Mouse (Mus musculus): Measurements from ENCODE around the gene Mgll. TPM values are rescaled to one million over a fixed set of nuclear protein-coding genes. Genes with fewer than 3 reads are reported as not detected.
A peak's percentile ranks its signal among the peaks of the same experiment; 100 is the strongest.

Gene Mgll
- total RNA-seq, 2 experiments from 2014 or later = 185 to 189 TPM

DNA sequence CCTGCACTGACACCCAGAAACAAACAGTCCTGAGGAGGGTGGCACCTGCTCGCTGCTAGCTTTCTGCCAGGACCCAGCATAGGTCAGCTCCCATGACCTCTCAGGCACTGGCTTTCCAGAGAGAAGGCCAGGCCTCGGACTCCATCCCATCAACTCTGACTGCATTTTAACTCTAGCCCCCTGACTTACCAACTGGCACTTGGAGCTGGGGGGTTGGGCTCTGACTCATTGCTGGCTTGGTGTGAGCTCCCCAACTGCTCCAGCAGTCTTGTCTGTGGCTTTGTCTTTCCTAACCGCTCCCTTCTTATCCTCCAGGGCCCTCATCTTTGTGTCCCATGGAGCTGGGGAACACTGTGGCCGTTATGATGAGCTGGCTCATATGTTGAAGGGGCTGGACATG is 40.1 kb downstream of the Mgll start:
- intact Hi-C loops (cut with DNase I) = no loop called here

DNA sequence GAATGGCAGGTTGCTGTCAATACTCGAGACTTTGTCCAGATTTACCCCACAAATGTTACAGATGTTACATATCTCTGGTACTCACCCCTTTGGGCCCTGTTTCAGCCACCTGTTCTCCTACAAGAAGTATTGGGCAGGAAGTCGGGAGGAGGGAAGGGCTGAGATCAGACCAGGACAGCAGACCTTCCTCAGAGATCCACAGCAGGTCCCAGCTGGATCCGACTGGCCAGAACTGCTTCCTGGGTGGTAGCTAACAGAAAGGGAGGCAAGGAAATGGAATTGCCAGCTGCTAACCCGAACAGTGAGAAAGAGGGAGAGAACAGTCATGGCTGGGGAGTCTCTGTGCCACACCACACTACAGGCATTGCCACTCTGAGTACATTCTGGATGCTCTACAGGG is 43.5 kb downstream of the Mgll start:
- intact Hi-C loops (cut with DNase I) = no loop called here
- DNase-seq (ENCODE audit: extremely low spot score in 1 of 2, low spot score in 2 of 2) = no peak
- Histone ChIP-seq H3K4me3 (no peak overlapping the region), H3K27ac (no peak overlapping the region)
- no peak for TF ChIP-seq CTCF (IDR thresholded peaks at IDR 0.05)

More for the DNA sequence above, 40.1 kb downstream of the Mgll start:
- Histone ChIP-seq H3K4me3 (no peak overlapping the region), H3K27ac (peak overlapping the region; percentile 55; the same call in 1 of the 2 replicates)
- DNase-seq (ENCODE audit: extremely low spot score in 1 of 2, low spot score in 2 of 2) = no peak
- TF ChIP-seq CTCF (IDR thresholded peaks at IDR 0.05) = no peak

DNA sequence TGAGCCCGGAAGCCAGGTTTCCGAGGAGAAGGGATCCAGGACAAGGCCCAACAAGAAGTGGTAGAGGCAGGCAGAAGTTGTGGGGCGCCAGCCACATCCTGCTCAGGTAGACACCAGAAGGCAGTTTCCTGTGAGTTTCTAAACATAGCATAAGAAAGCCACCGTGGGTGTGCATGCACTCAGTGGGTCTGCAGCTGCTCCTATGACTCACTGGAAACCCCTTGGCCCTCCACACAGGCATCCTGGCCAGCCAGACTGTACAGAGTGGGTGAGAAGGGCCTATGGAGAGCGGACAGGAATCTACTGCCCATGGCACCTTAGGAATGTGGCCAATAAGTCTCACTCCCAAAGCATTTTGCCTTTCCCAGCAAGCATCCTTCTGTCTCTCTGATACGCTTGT is 45.5 kb downstream of the Mgll start:
- no peak for TF ChIP-seq CTCF (IDR thresholded peaks at IDR 0.05)
- H3K27ac ChIP-seq = peak overlapping the region; percentile 25; the same call in 1 of the 2 replicates
- no peak overlapping the region for H3K4me3 ChIP-seq
- intact Hi-C loops (cut with DNase I) = loop anchor here (2.0 kb wide), 1 partner anchor 43 kb away; no protein-coding TSS in a partner anchor
- no peak for DNase-seq (ENCODE audit: extremely low spot score in 1 of 2, low spot score in 2 of 2)

DNA sequence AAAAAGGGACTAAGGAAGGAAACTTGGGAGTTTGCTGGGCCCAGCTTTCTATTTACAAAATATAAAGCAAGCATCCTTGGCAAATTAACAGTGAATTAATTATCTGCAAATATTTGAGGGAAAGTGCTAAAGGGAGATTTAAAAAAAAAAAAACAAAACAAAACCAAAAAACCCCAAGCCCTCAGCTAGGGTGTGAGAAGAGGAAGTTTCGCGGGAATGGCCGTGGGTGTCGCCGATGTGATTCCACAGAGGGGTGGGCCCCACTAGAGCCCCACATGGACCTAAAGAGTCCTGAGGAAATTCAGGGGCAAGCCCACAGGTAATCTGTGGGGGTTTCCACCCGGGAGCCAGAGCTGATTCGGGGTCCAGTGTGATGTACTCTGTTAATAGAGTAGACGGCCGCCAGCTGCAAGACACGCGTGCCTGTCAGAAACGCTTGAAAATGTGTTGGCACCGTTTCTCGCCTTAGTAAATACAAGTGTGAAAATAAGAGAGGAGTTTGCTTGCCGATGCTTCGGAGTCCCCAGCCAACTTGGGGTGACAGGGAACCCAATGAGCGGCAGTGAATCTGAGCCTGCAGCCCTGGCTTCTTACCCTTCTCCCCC is 46.2 kb downstream of the Mgll start:
- no peak overlapping the region for H3K4me3 ChIP-seq
- no peak for DNase-seq (ENCODE audit: extremely low spot score in 1 of 2, low spot score in 2 of 2)
- TF ChIP-seq CTCF (IDR thresholded peaks at IDR 0.05) = no peak
- intact Hi-C loops (cut with DNase I) = loop anchor here (2.0 kb wide), 1 partner anchor 44 kb away; no protein-coding TSS in a partner anchor
- peak overlapping the region; percentile 44; the same call in 1 of the 2 replicates for H3K27ac ChIP-seq

DNA sequence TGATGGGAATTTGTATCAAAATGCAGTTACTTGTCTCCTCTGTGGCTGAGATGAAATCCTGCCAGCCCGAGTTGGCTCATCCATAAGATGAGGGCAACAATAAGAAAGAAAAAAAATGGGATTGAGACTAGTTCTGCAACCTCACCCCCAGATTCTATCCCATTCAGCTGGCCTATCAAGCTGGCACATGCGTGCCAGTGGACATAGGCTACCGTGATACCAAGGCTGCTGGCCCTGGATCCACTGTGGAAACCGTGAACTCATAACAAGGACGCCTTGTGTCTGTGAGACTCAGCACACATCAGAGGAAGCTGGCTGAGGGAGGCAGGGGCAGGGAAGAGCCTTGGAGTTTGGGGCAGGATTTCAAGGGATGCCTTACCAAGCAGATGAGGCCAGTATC is 46.8 kb downstream of the Mgll start:
- Histone ChIP-seq H3K4me3 (no peak overlapping the region), H3K27ac (peak overlapping the region; percentile 30)
- intact Hi-C loops (cut with DNase I) = loop anchor here (2.0 kb wide), 1 partner anchor 44 kb away; no protein-coding TSS in a partner anchor
- no peak for TF ChIP-seq CTCF (IDR thresholded peaks at IDR 0.05)
- no peak for DNase-seq (ENCODE audit: extremely low spot score in 1 of 2, low spot score in 2 of 2)

DNA sequence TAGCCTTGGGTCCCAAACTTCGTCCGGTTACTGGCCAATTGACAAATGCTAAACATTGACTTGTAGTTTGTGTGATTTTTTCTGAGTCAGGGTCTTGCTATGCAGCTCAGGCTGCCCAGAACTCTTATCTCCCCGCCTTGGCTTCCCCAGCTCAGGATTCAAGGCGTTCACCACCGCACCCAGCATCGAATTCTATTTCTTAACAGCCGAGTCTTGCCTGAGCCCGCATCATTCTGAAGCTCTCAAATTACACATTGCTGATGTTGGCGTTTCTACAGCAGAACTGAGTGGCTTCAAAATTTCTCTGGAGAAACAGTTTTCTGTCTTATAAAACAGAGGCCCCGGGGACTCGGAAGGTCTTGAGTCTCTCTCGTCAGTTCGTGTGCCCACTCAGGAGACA is 47.8 kb downstream of the Mgll start:
- H3K4me3 ChIP-seq = no peak overlapping the region
- no peak for DNase-seq (ENCODE audit: extremely low spot score in 1 of 2, low spot score in 2 of 2)
- intact Hi-C loops (cut with DNase I) = no loop called here
- no peak for TF ChIP-seq CTCF (IDR thresholded peaks at IDR 0.05)
- peak overlapping the region; percentile 53 for H3K27ac ChIP-seq

DNA sequence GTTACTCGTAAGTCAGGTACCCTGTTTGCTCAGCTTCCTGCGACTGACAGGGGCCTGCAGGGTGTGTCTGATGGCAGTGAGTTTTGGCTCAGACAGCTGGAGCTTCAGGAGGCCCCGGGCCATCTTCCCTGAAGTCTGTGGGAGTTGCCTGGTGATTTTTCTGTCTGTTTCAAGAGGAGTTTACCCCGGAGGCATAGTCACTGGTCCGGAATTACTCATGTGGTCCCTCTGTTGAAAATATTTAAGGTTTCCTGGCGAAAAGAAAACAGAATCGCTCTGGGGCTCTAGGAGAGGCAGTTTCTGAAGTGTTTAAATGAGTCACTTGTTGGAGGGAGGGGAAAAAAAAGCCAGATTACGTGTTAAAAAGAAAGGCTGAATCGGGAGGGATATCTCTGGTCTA is 49.8 kb downstream of the Mgll start:
- no peak for TF ChIP-seq CTCF (IDR thresholded peaks at IDR 0.05)
- DNase-seq (ENCODE audit: extremely low spot score in 1 of 2, low spot score in 2 of 2) = no peak
- intact Hi-C loops (cut with DNase I) = no loop called here
- peak overlapping the region; percentile 54; the same call in 1 of the 2 replicates for H3K27ac ChIP-seq
- no peak overlapping the region for H3K4me3 ChIP-seq

DNA sequence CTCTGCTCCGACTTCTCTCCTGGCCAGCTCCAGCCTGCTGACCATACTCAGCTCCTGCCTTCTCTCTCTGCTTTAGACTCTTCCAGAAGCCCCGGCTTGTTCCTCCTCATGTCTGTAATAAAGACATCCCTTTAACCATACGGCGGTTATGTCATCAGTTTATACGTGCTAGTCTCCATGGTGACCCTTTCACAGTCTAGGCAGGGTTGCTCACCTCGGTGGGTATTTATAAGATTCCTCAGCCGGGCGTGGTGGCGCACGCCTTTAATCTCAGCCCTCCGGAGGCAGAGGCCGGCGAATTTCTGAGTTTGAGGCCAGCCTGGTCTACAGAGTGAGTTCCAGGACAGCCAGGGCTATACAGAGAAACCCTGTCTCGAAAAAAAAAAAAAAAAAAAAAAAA is 51.1 kb downstream of the Mgll start:
- Histone ChIP-seq H3K4me3 (no peak overlapping the region), H3K27ac (peak overlapping the region; percentile 54)
- no peak for TF ChIP-seq CTCF (IDR thresholded peaks at IDR 0.05)
- intact Hi-C loops (cut with DNase I) = no loop called here
- DNase-seq (ENCODE audit: extremely low spot score in 1 of 2, low spot score in 2 of 2) = no peak

DNA sequence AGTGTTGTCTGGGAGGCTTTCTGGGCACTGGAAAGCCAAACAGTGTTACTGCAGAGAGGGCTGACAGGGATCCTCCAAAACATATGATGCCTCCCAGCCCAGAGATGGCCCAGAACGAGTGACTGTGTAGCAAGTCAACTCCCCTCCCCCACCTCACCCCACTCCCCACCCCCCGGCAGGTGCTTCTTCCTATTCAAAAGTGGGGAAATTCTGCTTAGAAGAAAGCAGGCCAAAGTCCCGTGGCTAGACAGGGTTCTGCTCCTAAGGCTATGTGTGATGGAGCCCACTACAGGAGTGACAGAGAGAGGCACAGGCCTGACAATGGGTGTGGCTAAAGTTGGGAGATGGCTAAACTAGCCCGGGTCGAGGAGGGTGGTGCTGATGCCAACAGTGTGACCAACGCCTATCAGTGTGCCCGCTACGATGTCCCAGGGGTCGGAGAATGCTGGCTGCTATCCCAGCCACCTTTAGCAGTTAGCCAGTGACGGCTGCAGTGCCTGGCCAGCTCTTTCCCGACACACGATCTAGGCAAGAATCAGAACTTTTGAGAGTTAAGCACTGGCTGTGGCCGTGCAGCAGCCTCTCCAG is 52.2 kb downstream of the Mgll start:
- H3K4me3 ChIP-seq = no peak overlapping the region
- peak overlapping the region; percentile 50; the same call in 1 of the 2 replicates for H3K27ac ChIP-seq
- no peak for DNase-seq (ENCODE audit: extremely low spot score in 1 of 2, low spot score in 2 of 2)
- TF ChIP-seq CTCF (IDR thresholded peaks at IDR 0.05) = no peak
- intact Hi-C loops (cut with DNase I) = no loop called here

DNA sequence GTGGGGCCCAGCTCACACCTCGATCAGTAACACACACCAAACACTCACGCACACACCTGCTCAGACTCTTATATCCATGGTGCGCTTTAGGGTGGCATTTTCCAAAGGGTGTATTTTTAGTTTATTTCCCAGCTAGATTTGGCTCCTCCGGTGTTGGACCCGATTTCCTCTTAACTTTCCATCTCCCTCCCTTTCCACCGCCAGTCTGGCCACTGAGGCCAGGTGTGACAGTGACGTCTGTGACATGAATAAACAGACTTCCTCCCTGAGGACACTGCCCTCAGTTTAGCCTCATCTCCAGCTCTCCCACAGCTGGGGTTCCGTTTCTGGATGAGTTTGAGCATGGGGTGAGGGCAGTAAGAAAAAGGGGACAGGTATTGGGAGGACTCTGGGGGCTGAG is 52.8 kb downstream of the Mgll start:
- no peak for DNase-seq (ENCODE audit: extremely low spot score in 1 of 2, low spot score in 2 of 2)
- Histone ChIP-seq H3K4me3 (no peak overlapping the region), H3K27ac (peak overlapping the region; percentile 50)
- intact Hi-C loops (cut with DNase I) = no loop called here
- no peak for TF ChIP-seq CTCF (IDR thresholded peaks at IDR 0.05)

DNA sequence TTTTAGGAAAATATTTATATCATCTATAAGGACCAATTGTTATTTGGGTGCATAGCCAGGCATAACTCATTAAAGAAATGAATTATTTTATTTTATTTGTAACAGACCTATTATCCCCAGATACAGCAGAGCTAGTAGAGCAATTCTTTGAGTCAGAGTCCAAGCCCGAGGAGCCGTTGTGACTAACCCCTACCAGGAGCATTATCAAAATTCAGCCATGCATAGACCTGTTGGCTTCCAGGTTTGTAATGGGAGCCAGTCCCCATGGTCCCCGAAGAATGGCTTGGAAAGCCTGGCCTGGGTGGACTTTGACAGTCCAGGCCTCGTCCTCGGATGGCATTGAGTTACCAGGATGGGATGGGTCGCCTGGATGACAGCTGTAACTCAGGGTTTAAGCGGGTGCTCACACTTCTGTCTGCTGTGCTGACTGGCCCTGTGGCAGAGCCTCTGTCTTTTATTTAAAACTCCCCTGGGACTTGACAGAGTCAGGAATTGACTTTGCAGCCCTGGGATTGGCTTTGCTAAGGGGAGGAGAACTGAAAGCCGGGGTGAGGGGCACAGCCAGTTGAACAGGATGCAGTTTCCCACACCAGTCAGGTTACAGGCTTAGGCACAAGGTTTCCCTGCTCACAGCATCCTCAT is 54.0 kb downstream of the Mgll start:
- H3K27ac ChIP-seq = no peak overlapping the region
- H3K4me3 ChIP-seq = no peak overlapping the region
- no peak for TF ChIP-seq CTCF (IDR thresholded peaks at IDR 0.05)
- DNase-seq (ENCODE audit: extremely low spot score in 1 of 2, low spot score in 2 of 2) = no peak
- intact Hi-C loops (cut with DNase I) = no loop called here

DNA sequence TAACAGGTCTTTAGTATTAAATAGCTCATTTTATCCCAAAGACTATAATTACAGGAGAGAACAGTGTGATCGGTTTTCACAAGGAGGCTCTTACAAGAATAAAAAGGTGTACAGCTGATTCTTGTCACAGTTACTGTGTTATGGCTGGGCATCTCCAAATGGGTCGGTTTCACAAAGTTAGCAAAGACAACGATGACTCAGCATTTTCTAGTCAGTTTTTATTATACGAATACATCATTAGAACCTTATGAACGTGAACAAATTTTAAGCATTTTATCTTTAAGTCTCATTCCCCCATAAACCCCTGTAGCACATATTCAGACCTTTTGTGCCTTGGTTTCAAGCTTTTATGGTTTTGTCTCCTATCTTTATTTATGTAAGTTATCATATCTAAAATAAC is 55.5 kb downstream of the Mgll start:
- TF ChIP-seq CTCF (IDR thresholded peaks at IDR 0.05) = no peak
- DNase-seq (ENCODE audit: extremely low spot score in 1 of 2, low spot score in 2 of 2) = no peak
- intact Hi-C loops (cut with DNase I) = no loop called here
- no peak overlapping the region for H3K4me3 ChIP-seq
- no peak overlapping the region for H3K27ac ChIP-seq

Measured in left cerebral cortex, adult 2 months (tissue).